Mouse (Mus musculus): ENCODE data around the gene Agbl4.

DNA sequence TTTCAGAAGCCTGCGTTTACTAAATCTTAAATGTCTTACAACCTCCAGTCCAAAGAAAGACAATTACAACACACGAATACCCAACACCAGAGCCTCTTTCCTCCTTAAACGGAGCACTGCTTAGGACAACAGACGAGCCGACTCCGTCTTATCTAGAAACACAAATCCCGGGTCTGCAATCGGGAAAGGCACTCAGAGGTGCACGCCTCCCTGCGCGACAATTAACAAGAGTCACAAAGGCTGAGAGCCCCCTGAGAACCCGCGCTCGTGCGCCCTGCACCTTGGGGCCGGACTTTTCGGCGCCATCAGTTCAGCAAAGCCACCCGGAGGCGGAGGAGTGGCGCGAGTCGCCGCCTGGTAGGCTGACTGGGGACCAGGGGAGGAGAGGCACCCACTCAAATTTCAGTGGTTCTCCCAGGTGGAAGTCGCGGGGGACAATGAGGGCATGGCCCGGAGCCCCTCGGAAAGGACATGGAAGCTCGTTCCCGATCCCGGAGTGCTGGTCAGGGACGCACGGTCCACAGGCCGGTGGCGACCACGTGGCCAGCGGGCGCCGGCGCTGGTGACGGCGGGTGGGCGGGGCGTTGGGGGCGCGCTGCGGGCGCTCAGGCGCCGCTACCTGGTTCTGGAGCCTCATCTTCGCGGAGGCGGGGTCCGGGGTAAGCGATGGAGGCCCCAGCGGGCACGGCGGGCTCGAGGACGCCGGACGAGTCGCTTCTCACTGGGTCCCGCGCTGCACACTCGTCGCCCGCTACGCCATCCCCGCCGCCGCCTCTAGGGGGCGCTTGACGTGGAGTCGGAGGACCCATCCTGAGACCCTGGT lies 46.1 kb upstream of the Agbl4 start, which contains the start of gene Elavl4:
- TF ChIP-seq TAL1 (IDR thresholded peaks at IDR 0.05; ENCODE audit: low read length) = no peak
- TF ChIP-seq GATA1 (IDR thresholded peaks at IDR 0.05; ENCODE audit: low read length) = no peak

Data from erythroblast, embryonic 14.5 days (primary cell).